Mouse (Mus musculus) fibroblast of lung, adult 2 months (primary cell): ENCODE results near the gene Srgap3.

Source experiments
- DNase-seq: peaks from one replicate; pipeline ENCODE4 v3.0.0-alpha.2; 2011; ENCODE audit warnings: low read depth

The Srgap3 gene

GRCm38 (mm10) chr6:112814525-112815086 lies 132.5 kb downstream of the Srgap3 start:
- DNase-seq: no peak

- DNase-seq: no peak
Observed at GRCm38 (mm10) chr6:112812884-112813283, 134.2 kb downstream of the Srgap3 start.

- no peak for DNase-seq
Observed at GRCm38 (mm10) chr6:112810521-112810830, 136.6 kb downstream of the Srgap3 start.

- DNase-seq: no peak
Observed at GRCm38 (mm10) chr6:112809658-112810520, 137.2 kb downstream of the Srgap3 start.

- no peak for DNase-seq
Observed at GRCm38 (mm10) chr6:112808738-112809137, 138.3 kb downstream of the Srgap3 start.

- DNase-seq: no peak
Observed at GRCm38 (mm10) chr6:112801917-112802316, 145.1 kb downstream of the Srgap3 start.

- DNase-seq: no peak
Observed at GRCm38 (mm10) chr6:112798378-112798777, 148.7 kb downstream of the Srgap3 start.

- peak; percentile 73 for DNase-seq
Observed at GRCm38 (mm10) chr6:112796607-112797006, 150.5 kb downstream of the Srgap3 start.

GRCm38 (mm10) chr6:112793887-112794286 lies 153.2 kb downstream of the Srgap3 start:
- no peak for DNase-seq

- DNase-seq: no peak
Observed at GRCm38 (mm10) chr6:112789901-112790300, 157.2 kb downstream of the Srgap3 start.

GRCm38 (mm10) chr6:112788617-112789016 lies 158.4 kb downstream of the Srgap3 start:
- DNase-seq: no peak

- no peak for DNase-seq
Observed at GRCm38 (mm10) chr6:112788174-112788573, 158.9 kb downstream of the Srgap3 start.

- DNase-seq: peak; percentile 24
Observed at GRCm38 (mm10) chr6:112781409-112782093, 165.5 kb downstream of the Srgap3 start.

- peak; percentile 15 for DNase-seq
Observed at GRCm38 (mm10) chr6:112778211-112778610, 168.9 kb downstream of the Srgap3 start.

GRCm38 (mm10) chr6:112776718-112777117 lies 170.3 kb downstream of the Srgap3 start:
- DNase-seq: no peak

GRCm38 (mm10) chr6:112773754-112774153 lies 173.3 kb downstream of the Srgap3 start:
- DNase-seq: no peak

GRCm38 (mm10) chr6:112770996-112771395 lies 176.1 kb downstream of the Srgap3 start:
- DNase-seq: peak; percentile 21

GRCm38 (mm10) chr6:112758541-112758940 lies 188.5 kb downstream of the Srgap3 start:
- DNase-seq: no peak

- no peak for DNase-seq
Observed at GRCm38 (mm10) chr6:112756866-112757265, 190.2 kb downstream of the Srgap3 start.

GRCm38 (mm10) chr6:112754994-112755393 lies 192.1 kb downstream of the Srgap3 start:
- DNase-seq: no peak

GRCm38 (mm10) chr6:112752517-112752916 lies 194.5 kb downstream of the Srgap3 start:
- no peak for DNase-seq

GRCm38 (mm10) chr6:112752007-112752406 lies 195.1 kb downstream of the Srgap3 start:
- no peak for DNase-seq

GRCm38 (mm10) chr6:112742297-112742696 lies 204.8 kb downstream of the Srgap3 start:
- no peak for DNase-seq
